Mouse (Mus musculus) MEL (cell line): ENCODE data around the gene Stk39.

Source experiments
- CTCF ChIP-seq, 3 experiments: IDR thresholded peaks in 2 of 3; conservative IDR thresholded peaks in 1 of 3; 2 replicates each; pipeline ENCODE4 v1.5.1; 2011 to 2012; ENCODE audit warnings: low read length in 3 of 3, low read depth in 2 of 3, mild to moderate bottlenecking in 2 of 3, improper control_type of control experiment in 1 of 3, inconsistent platforms in 1 of 3, mixed read lengths in 1 of 3, moderate library complexity in 1 of 3; ENCODE audit not compliant: control insufficient read depth in 1 of 3, insufficient read depth in 1 of 3, poor library complexity in 1 of 3, severe bottlenecking in 1 of 3
- GABPA ChIP-seq: IDR thresholded peaks from 2 replicates; pipeline ENCODE4 v1.6.1; 2012; ENCODE audit warnings: low read depth, mild to moderate bottlenecking, inconsistent platforms, low read length, improper control_type of control experiment, moderate library complexity
- MAZ ChIP-seq: IDR thresholded peaks from 2 replicates; pipeline ENCODE4 v1.6.1; 2012; ENCODE audit warnings: low read depth, mild to moderate bottlenecking, inconsistent platforms, low read length, improper control_type of control experiment
- UBTF ChIP-seq: IDR thresholded peaks from 2 replicates; pipeline ENCODE4 v1.6.1; 2012; ENCODE audit warnings: low read depth, mild to moderate bottlenecking, inconsistent platforms, low read length, improper control_type of control experiment, moderate library complexity, borderline replicate concordance; ENCODE audit not compliant: insufficient read depth
- USF1 ChIP-seq: IDR thresholded peaks from 2 replicates; pipeline ENCODE4 v1.6.1; 2014; ENCODE audit warnings: low read depth, mild to moderate bottlenecking, inconsistent platforms, low read length, improper control_type of control experiment, moderate library complexity

GRCm38 (mm10) chr2:68431024-68431962, 40.8 kb downstream of the Stk39 start:
- TF ChIP-seq CTCF (IDR thresholded peaks at IDR 0.05 in 2 of 3, conservative IDR thresholded peaks at IDR 0.05 in 1 of 3; ENCODE audit: control insufficient read depth in 1 of 3, insufficient read depth in 1 of 3, low read depth in 2 of 3, low read length in 3 of 3, poor library complexity in 1 of 3, severe bottlenecking in 1 of 3), result no peak
- TF ChIP-seq GABPA, result no peak
- TF ChIP-seq UBTF, result no peak
- no peak for TF ChIP-seq MAZ
- TF ChIP-seq USF1, result no peak
